Mouse (Mus musculus) urinary bladder, postnatal 10 days (tissue): ENCODE results near the gene Arhgap10.

Experiments used
- DNase-seq: peaks from one replicate; pipeline ENCODE4 v3.0.0; 2022; ENCODE audit warnings: low spot score

Gene Arhgap10

DNA sequence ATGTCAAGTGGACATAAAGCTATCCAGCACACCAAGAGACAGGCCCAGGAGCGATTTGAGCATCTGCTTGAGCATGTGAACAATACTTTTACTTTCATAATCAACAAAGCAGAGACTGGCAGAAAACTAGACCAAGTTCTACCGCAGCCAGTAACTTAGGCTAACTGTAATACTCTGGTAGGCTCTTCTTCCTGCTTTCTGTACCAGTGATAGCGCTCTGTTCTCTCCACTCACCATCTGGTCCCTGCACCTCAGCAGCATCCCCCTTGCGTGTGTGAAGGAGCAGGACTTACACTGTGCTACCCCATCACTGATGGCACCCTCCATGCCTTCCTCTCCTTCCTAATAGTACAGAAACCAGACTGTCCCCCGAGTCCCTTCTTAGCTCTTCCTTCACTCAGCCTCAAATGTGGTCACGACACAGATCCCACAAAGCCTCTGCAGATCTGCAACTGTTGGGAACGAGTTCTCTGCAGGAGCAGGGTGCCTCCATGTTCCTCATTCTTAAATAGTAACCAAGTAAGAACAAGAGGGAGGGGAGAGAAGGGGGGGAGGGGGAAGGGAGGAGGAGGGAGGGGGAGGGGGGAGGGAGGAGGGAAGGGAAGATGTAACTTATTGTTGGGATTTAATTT lies 235.0 kb downstream of the Arhgap10 start:
- no peak for DNase-seq

- DNase-seq = no peak
Measured at GRCm38 (mm10) chr8:77279977-77280376, 237.8 kb downstream of the Arhgap10 start.

DNA sequence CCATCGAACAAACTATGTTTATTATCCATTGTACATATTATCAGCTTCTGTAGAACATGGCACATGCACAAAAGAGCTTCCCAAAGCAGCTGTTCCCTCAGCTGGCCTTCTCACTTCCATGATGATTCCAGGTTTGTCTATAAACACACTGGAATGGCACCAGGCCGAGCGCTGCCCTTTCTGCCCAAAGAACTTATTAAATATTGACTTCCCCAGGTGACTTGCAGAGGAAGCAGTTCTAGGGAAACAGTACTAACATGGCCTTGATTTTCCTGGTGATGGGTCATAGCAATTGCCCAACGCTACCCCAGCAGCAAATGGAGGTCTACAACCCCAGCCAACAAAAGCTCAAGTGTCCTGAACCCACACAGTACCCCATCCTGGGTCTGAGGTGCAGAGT lies 239.5 kb downstream of the Arhgap10 start:
- no peak for DNase-seq

- DNase-seq = no peak
Measured at GRCm38 (mm10) chr8:77276827-77277226, 240.9 kb downstream of the Arhgap10 start.

DNA sequence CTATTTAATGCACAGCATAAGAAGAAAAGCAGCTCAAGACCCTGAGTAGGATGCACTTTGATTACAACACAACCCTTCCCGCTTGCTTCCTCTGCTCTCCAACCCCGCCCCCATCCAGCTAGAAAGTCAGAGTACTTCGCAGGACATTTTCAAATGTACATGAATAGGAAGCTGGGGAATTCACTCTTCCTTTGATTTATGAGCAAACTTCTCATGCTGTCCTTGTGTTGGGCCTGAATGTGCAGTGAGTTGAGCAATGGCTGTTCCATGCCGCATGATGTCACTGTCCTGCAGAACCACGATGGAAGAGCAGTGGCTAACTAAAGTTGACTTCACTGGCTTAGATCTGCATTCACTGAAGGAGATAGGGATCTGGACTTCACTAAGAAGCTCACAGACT lies 242.2 kb downstream of the Arhgap10 start:
- no peak for DNase-seq

GRCm38 (mm10) chr8:77272136-77272535 lies 245.6 kb downstream of the Arhgap10 start:
- no peak for DNase-seq

DNA sequence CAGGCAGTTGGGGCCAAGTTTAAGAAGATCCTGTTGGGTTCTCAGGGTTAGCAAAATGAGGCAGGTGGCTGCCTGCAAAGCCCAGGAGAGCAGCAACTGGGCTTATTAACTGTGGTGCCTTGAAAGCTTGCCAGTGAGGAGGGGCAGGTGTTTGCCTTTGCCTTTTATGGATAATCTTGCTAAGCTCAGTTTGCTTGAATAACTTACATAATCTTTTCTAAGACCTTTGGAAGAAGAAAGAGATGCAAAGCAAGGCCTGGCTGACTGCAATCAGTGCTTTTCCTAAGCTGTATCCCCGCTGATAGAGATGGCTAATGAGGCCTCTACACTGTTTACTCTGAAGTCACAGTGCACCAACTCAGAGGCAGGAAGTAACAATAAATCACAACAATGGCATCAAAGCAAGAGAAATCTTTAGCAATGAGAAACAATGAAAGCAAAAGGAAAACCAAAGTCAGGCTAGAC lies 249.8 kb downstream of the Arhgap10 start:
- no peak for DNase-seq

- DNase-seq = no peak
Measured at GRCm38 (mm10) chr8:77262216-77263009, 255.3 kb downstream of the Arhgap10 start.

GRCm38 (mm10) chr8:77261215-77261614 lies 256.5 kb downstream of the Arhgap10 start:
- no peak for DNase-seq

DNA sequence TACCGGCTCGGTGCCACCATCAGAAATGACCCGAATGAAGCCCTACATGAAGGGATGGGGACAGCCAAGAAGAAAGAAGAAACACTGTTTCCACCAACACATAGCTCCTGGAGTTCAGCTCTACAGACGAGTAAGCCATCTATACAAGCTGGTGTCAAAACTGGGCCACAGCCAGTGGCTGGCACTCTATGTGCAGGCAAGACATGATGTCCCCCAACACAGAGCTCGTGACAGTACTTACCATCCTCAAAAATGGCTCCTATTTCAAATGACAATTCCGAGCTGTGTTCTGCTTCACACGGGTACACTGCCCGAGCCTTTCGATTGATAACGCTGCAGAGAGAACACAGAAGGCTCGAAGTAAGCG lies 260.7 kb downstream of the Arhgap10 start:
- no peak for DNase-seq

DNA sequence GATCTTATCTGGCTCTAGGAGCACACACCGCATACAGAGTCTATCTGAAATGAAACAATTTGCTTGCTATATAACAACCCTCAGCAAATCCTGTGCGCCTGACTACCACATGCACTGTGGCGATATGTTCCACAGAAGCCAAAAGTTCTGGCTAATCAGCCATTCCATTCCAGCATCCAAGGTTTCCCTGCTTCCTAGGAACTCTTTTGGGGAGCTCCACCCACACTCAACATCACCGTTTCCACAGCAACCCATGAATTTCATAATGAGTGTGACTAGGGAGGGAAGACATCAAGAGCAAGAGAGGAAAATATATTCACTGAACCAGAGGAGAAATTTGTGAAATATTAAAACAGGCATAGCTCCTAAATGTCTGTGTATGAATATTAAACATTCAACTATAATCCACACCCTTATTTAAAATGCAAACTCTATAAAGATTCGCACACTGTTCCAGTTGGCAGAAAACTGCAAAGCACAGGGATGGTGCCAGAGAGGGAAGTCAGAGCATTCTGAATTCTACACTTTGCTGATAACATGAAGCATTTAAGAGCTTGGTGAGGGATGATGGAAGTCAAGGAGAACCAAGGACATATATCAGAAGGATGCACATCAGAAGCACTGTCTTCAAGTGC lies 261.2 kb downstream of the Arhgap10 start:
- no peak for DNase-seq

DNA sequence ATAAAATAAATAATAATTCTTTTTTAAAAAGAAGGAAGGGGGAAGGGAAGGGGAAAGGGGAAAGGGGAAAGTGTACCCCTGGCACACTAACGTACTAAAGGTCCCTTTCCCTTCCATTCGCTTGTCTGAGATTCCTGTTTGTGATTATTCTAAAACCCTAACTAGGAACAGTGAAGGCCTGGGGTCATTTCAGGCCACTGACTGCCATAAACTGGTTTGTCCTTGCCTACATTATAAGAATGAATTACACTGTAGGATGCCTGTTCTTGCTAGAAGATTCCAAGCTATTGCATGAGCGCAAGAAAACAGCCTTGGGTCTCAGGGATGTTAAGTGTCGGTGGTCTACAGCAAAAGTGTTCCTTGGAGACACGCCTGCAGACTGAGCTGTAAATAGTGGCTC lies 263.3 kb downstream of the Arhgap10 start:
- no peak for DNase-seq

GRCm38 (mm10) chr8:77251134-77251533 lies 266.6 kb downstream of the Arhgap10 start:
- DNase-seq = no peak

DNA sequence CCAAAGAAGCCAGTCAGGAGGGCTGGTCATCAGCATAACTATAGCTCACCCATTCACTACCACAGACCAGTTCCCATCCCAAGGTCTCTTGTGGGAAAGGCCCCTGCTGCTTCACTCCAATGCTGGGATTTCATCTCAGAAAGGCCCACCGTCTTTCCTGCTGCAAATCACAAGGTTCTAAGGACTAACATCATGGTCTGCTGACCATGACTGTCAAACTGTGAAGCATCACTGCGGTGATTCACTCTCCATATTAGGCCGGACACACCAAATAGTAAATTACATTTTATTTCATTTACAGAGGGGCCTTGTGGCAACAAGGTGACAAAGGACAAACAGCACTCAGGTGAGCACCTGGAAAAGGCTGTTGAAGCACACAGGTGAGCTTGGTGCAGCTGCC lies 267.7 kb downstream of the Arhgap10 start:
- DNase-seq = no peak

DNA sequence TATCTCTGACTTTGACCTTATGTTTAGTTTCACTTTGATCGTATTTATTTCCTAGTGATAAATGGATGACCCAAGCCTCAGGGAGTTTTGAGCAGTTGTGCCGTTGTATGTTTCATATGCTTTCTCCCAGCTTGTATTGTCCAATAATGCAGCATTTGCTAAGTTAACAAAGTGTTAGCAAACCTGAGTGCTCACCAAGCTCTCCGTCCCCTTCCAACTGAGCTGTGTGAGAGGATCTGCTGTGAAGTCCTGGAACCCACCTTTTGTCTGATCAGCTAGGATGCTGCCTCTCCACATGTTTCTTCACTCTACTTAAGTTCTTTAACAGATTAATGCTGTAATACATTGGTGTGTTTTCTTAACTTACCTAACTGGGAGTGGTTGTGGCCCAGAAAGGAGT lies 276.4 kb downstream of the Arhgap10 start:
- no peak for DNase-seq

- DNase-seq = no peak
Measured at GRCm38 (mm10) chr8:77239462-77239861, 278.3 kb downstream of the Arhgap10 start.

- DNase-seq = no peak
Measured at GRCm38 (mm10) chr8:77236701-77237100, 281.1 kb downstream of the Arhgap10 start.

- DNase-seq = no peak
Measured at GRCm38 (mm10) chr8:77232411-77232810, 285.3 kb downstream of the Arhgap10 start.

DNA sequence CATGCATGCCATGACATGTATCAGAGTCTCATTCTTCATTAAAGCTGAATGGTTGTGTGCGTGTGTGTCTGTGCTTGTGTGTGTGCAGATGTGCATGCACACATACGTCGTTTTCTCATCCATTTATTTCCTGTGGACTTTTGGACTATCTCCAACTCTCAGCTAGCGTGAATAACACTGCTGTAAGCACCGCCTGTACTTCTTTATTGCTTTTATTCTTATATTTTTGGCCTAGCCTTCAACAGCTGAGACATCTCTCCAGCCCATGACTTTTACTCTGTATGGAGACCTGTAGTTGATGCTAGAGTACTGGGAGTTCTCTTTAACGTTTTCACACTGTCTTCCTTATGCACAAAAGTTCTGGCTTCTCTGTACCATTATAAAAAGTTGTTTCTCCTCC lies 285.9 kb downstream of the Arhgap10 start:
- DNase-seq = no peak

- no peak for DNase-seq
Measured at GRCm38 (mm10) chr8:77231211-77231610, 286.5 kb downstream of the Arhgap10 start.

DNA sequence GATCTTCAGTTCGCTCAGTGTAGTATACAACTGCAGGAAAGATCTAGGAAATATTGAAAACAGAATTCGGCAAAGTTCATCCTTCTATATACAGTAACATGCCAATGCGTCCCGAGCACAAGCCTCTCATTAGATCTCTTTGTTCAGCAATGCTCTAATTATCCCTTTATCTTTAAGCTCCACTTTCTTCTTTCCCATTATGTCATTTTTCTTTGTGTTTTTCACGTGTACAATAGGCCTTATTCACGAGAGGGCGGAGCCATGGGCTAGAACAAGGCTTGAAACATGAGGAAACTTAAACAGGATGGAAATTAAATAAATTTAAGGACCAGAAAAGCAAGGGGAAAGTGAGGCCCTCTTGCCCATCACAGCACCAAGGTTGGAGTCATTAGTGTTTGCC lies 289.1 kb downstream of the Arhgap10 start:
- DNase-seq = no peak

DNA sequence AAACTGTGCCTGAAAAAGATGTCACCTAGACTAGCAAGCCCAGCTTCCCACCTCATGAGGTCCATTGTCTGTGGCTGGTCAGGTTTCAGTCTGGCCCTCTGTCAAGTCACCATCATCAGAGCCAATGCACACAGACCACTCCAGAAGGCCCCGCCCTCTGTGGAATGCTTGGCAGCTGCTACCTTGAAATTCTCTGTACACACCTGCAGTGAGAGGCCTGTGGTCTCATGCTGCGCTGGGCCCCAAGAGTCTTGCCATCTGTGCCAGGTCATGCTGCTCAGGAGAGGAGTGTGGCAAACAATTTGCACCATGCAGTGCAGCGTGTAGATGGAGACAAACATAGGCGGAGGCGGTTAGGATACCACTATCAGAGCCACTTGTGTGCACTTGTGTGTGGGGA lies 290.0 kb downstream of the Arhgap10 start:
- no peak for DNase-seq

- DNase-seq = no peak
Measured at GRCm38 (mm10) chr8:77223123-77223522, 294.6 kb downstream of the Arhgap10 start.
